Mouse (Mus musculus): ENCODE measurements around the gene Thnsl2.

The Thnsl2 gene

GRCm38 (mm10) chr6:71143894-71144455, at the start of gene Thnsl2:
TSS of gene Thnsl2 (minus strand) at chr6:71144439.
- peak; percentile 69 to 74 for DNase-seq

GRCm38 (mm10) chr6:71193151-71193740, 49.0 kb upstream of the Thnsl2 start:
- no peak for DNase-seq

GRCm38 (mm10) chr6:71190501-71190900, 46.3 kb upstream of the Thnsl2 start:
- no peak for DNase-seq

GRCm38 (mm10) chr6:71189578-71189977, 45.3 kb upstream of the Thnsl2 start:
- DNase-seq = peak in 1 of 2 experiments; percentile 36

- DNase-seq = no peak
Observed at GRCm38 (mm10) chr6:71184941-71185604, 40.8 kb upstream of the Thnsl2 start.

GRCm38 (mm10) chr6:71180596-71180995, 36.4 kb upstream of the Thnsl2 start:
- DNase-seq = no peak

GRCm38 (mm10) chr6:71172812-71173580, 28.8 kb upstream of the Thnsl2 start:
- DNase-seq = peak in 1 of 2 experiments; percentile 38

- no peak for DNase-seq
Observed at GRCm38 (mm10) chr6:71166551-71167169, 22.4 kb upstream of the Thnsl2 start.

- no peak for DNase-seq
Observed at GRCm38 (mm10) chr6:71164394-71164793, 20.2 kb upstream of the Thnsl2 start.

GRCm38 (mm10) chr6:71162269-71162668, 18.0 kb upstream of the Thnsl2 start:
- peak in 1 of 2 experiments; percentile 47 for DNase-seq

- DNase-seq = no peak
Observed at GRCm38 (mm10) chr6:71161290-71161689, 17.1 kb upstream of the Thnsl2 start.

- DNase-seq = peak in 1 of 2 experiments; percentile 38
Observed at GRCm38 (mm10) chr6:71156674-71157326, 12.6 kb upstream of the Thnsl2 start.

- DNase-seq = no peak
Observed at GRCm38 (mm10) chr6:71154861-71155260, 10.6 kb upstream of the Thnsl2 start.

- DNase-seq = no peak
Observed at GRCm38 (mm10) chr6:71153486-71153885, 9.2 kb upstream of the Thnsl2 start.

GRCm38 (mm10) chr6:71151098-71151497, 6.9 kb upstream of the Thnsl2 start:
- DNase-seq = no peak

- peak; percentile 66 to 69 for DNase-seq
Observed at GRCm38 (mm10) chr6:71149534-71149933, 5.3 kb upstream of the Thnsl2 start.

- DNase-seq = peak; percentile 50 to 52
Observed at GRCm38 (mm10) chr6:71148336-71148735, 4.1 kb upstream of the Thnsl2 start.

- DNase-seq = peak; percentile 63 to 82
Observed at GRCm38 (mm10) chr6:71145288-71145989, 1.2 kb upstream of the Thnsl2 start.

- DNase-seq = peak; percentile 33 to 47
Observed at GRCm38 (mm10) chr6:71143154-71143893, 915 bp downstream of the Thnsl2 start.

- DNase-seq = no peak
Observed at GRCm38 (mm10) chr6:71135031-71135430, 9.2 kb downstream of the Thnsl2 start.

- DNase-seq = no peak
Observed at GRCm38 (mm10) chr6:71133559-71133958, 10.7 kb downstream of the Thnsl2 start.

All from kidney, adult 8-10 months (tissue).